Mouse (Mus musculus) liver, embryonic 16.5 days (tissue): Measurements from ENCODE around the gene Crlf1. TPM values are rescaled to one million over a fixed set of nuclear protein-coding genes. Genes with fewer than 3 reads are reported as not detected.

Source experiments
- ATAC-seq: fragments of 200-750 bp; cut with Nextera tagmentation; 2 replicates; pipeline ENCODE4 v1.8.0; 2017; ENCODE audit warnings: low read depth, mild to moderate bottlenecking, moderate number of reproducible peaks, moderate library complexity
- H3K27ac ChIP-seq: fragments of 300-500 bp; sonication (generic); 2 replicates; pipeline ENCODE4 v1.5.1; 2014; ENCODE audit warnings: mild to moderate bottlenecking, low read length
- H3K27me3 ChIP-seq: fragments of 300-500 bp; sonication (generic); 2 replicates; pipeline ENCODE4 v1.6.1; 2014; ENCODE audit warnings: low read depth, low read length, mixed read lengths; ENCODE audit not compliant: control insufficient read depth, insufficient read depth
- H3K36me3 ChIP-seq: fragments of 300-500 bp; sonication (generic); 2 replicates; pipeline ENCODE4 v1.6.1; 2014; ENCODE audit warnings: mild to moderate bottlenecking; ENCODE audit not compliant: control insufficient read depth, insufficient read depth
- H3K4me1 ChIP-seq: fragments of 300-500 bp; sonication (generic); 2 replicates; pipeline ENCODE4 v1.6.1; 2014; ENCODE audit warnings: low read depth, low read length, mixed read lengths; ENCODE audit not compliant: control insufficient read depth
- H3K4me2 ChIP-seq: fragments of 300-500 bp; sonication (generic); 2 replicates; pipeline ENCODE4 v1.6.1; 2014; ENCODE audit warnings: low read depth, low read length, mixed read lengths
- H3K4me3 ChIP-seq: fragments of 300-500 bp; sonication (generic); 2 replicates; pipeline ENCODE4 v1.5.1; 2014; ENCODE audit warnings: low read depth, mild to moderate bottlenecking, low read length
- H3K9ac ChIP-seq: fragments of 300-500 bp; sonication (generic); 2 replicates; pipeline ENCODE4 v1.6.1; 2014; ENCODE audit warnings: low read depth, low read length
- H3K9me3 ChIP-seq: fragments of 300-500 bp; sonication (generic); replicated peaks from 2 replicates; pipeline ENCODE4 v1.6.1; 2016; ENCODE audit warnings: low read length; ENCODE audit not compliant: control insufficient read depth
- WGBS: fragments of 180-500 bp; shearing (Covaris S2); extraction: QIAGEN DNeasy Blood & Tissue Kit; methylation state at CpG from one replicate; pipeline ENCODE4 v1.1.7; 2014; ENCODE audit not compliant: insufficient replicate concordance; 5-methylcytosine and 5-hydroxymethylcytosine counted together
- polyA plus RNA-seq: library from polyadenylated mRNA; unstranded; fragments of >200 nt; fragmentation: Nextera tagmentation; extraction: Ambion mirVana; gene quantifications from 2 replicates; pipeline ENCODE4 v1.2.1, GENCODE M21; 2015

Gene Crlf1
- polyA plus RNA-seq, 1 experiment from 2014 or later, result 1.3 TPM

DNA sequence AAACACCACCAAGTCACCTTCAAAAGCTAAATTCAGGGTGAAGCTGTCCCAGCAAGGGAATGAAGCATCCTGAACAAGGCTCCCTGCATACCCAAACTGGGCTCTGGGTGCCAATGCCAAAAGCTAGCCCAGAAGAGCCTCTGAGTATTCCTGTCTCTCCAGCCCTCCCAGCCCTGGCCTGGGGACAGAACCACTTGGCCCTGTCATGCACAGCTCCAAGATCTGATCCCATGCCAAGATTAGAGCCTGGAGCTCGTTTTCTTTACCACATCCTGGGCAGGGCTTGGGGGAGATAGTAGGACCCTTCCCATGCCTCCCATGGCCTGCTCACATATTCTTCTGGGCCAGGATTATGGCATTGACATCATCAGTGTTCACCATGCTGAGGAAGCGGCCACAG, 26.6 kb downstream of the Crlf1 start:
- H3K4me2 ChIP-seq, result no peak overlapping the region
- no peak for ATAC-seq
- peaks cover 14% of the 10 kb centered on the region for H3K4me1 ChIP-seq
- no peaks in the 10 kb centered on the region for H3K9me3 ChIP-seq
- WGBS, result 40% methylated on average over 2 of the region's 2 CpGs
- H3K4me3 ChIP-seq, result no peak overlapping the region
- H3K36me3 ChIP-seq, result peaks cover 7% of the 10 kb centered on the region
- no peak overlapping the region for H3K9ac ChIP-seq
- H3K27ac ChIP-seq, result no peak overlapping the region
- H3K27me3 ChIP-seq, result no peaks in the 10 kb centered on the region

DNA sequence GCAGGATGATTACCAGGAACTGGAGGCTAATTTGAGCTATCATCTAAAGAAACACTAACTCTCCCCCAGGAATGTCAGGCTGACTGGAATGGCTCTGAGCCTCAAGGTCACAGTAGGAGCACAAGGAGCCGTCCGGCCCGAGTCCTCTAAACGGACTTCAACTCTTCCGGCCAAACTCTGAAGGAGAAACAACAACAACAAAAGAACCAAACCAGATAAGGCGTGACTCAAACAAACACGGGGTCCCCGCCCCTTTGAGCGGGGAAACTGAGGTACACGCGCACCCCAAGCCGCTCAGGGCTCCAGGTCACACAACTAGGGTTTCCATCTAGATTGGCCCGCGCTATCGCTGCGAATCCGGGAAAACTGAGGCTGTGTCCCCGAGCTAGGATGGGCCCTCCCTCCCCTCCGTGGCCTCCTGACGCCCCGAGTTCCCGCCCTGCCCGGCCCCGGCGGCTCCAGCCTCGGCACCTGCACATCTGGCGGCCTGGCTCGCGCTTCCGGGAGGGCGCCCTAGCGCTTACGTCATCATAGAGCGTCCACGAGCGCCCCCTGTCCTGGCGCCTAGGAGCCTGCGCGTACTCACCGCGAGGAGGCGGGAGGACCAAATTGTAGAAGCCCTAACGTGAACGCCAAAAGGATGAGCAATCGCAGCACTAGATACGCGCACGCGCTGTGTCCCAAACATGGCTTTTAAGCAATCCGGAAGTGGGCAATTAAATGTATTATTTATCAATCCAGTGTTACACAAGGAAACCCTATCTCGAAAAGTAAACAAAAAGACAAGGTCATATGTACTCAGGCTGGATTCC, 29.8 kb downstream of the Crlf1 start:
- peaks cover 24% of the 10 kb centered on the region for H3K4me1 ChIP-seq
- H3K27ac ChIP-seq, result peak overlapping the region; percentile 92
- H3K4me2 ChIP-seq, result peak overlapping the region; percentile 86
- H3K9ac ChIP-seq, result peak overlapping the region; percentile 89
- H3K4me3 ChIP-seq, result peak overlapping the region; percentile 84
- peak; percentile 83 for ATAC-seq
- under 1% methylated on average over 51 of the region's 51 CpGs for WGBS
- H3K9me3 ChIP-seq, result no peaks in the 10 kb centered on the region
- peaks cover 7% of the 10 kb centered on the region for H3K36me3 ChIP-seq
- H3K27me3 ChIP-seq, result no peaks in the 10 kb centered on the region

- peak; percentile 25; the same call in 1 of the 2 replicates for ATAC-seq
- no peaks in the 10 kb centered on the region for H3K9me3 ChIP-seq
- peaks cover 42% of the 10 kb centered on the region for H3K4me1 ChIP-seq
- peak overlapping the region; percentile 92 for H3K27ac ChIP-seq
- H3K4me3 ChIP-seq, result peak overlapping the region; percentile 87
- peak overlapping the region; percentile 98 for H3K9ac ChIP-seq
- H3K27me3 ChIP-seq, result no peaks in the 10 kb centered on the region
- H3K4me2 ChIP-seq, result peak overlapping the region; percentile 63
- WGBS, result under 1% methylated on average over 8 of the region's 8 CpGs
- peaks cover 20% of the 10 kb centered on the region for H3K36me3 ChIP-seq
Observed at GRCm38 (mm10) chr8:70527111-70527511, 34.2 kb downstream of the Crlf1 start.

- H3K4me2 ChIP-seq, result peak within 1 kb of the TSS; percentile 63
- WGBS, result under 1% methylated on average over 39 of the region's 61 CpGs
- peaks cover 25% of the 10 kb centered on the region for H3K36me3 ChIP-seq
- H3K27me3 ChIP-seq, result no peaks in the 10 kb centered on the region
- peak within 1 kb of the TSS; percentile 87 for H3K4me3 ChIP-seq
- H3K9ac ChIP-seq, result peak within 1 kb of the TSS; percentile 98
- H3K4me1 ChIP-seq, result peaks cover 38% of the 10 kb centered on the region
- H3K9me3 ChIP-seq, result no peaks in the 10 kb centered on the region
- peak; percentile 80 for ATAC-seq
- H3K27ac ChIP-seq, result peak within 1 kb of the TSS; percentile 92
Observed at GRCm38 (mm10) chr8:70527512-70528181, 34.7 kb downstream of the Crlf1 start, which contains the start of the genes Fkbp8 and Kxd1. Fkbp8 (plus strand) TSS chr8:70527724. Kxd1 (minus strand) TSS chr8:70527956.

DNA sequence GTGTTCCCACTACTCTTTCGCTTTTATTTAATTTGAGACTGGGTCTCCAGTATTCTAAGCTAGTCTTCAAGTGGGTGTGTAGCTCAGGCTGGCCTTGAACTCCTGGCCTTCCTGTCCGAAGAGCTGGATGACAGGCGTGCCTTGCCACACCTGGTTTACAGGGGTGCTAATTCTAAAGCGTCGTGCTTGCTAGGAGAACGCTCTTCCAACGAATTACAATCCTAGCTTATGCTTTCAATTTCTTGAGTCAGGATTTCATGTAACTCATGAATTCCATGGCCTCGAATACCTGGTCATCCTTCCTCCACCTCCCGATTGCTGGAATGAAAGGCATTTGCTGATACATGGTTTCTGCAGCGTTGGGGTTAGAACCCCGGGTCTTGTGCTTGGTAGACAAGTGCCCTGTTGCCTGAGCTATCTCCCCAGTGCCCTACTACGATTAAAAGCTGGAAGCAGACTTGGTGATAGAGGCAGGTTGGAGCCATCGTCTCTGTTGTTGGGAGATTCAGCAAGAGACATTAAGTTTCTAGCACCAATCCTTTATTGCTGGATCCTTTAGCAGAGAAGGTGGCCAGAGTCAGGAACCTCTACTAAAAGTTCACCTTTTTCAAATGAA, 35.3 kb downstream of the Crlf1 start:
- 10% methylated on average over 13 of the region's 13 CpGs for WGBS
- Histone ChIP-seq H3K4me1 (peaks cover 38% of the 10 kb centered on the region), H3K4me3 (peak overlapping the region; percentile 87), H3K9ac (peak overlapping the region; percentile 98), H3K36me3 (peaks cover 28% of the 10 kb centered on the region), H3K4me2 (peak overlapping the region; percentile 63), H3K27me3 (no peaks in the 10 kb centered on the region), H3K9me3 (no peaks in the 10 kb centered on the region), H3K27ac (peak overlapping the region; percentile 92)
- ATAC-seq, result no peak

DNA sequence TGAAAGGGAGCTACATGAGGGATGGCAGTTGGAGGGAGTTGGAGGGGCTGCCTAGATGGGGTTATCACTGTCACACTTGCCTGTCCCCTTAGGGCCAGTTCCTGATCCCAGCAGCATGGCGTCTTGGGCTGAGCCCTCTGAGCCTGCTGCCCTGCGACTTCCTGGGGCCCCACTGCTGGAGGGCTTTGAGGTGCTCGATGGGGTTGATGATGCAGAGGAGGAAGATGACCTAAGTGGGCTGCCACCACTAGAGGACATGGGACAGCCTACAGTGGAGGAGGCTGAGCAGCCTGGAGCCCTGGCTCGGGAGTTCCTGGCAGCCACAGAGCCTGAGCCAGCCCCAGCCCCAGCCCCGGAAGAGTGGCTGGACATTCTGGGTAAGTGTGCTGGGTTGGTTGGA, 36.3 kb downstream of the Crlf1 start:
- Histone ChIP-seq H3K9ac (peak overlapping the region; percentile 2), H3K4me3 (peak overlapping the region; percentile 11; the same call in 1 of the 2 replicates), H3K4me1 (peaks cover 32% of the 10 kb centered on the region), H3K36me3 (peaks cover 35% of the 10 kb centered on the region), H3K4me2 (peak overlapping the region; percentile 63), H3K9me3 (no peaks in the 10 kb centered on the region), H3K27me3 (no peaks in the 10 kb centered on the region), H3K27ac (peak overlapping the region; percentile 53)
- 16% methylated on average over 5 of the region's 5 CpGs for WGBS
- no peak for ATAC-seq

DNA sequence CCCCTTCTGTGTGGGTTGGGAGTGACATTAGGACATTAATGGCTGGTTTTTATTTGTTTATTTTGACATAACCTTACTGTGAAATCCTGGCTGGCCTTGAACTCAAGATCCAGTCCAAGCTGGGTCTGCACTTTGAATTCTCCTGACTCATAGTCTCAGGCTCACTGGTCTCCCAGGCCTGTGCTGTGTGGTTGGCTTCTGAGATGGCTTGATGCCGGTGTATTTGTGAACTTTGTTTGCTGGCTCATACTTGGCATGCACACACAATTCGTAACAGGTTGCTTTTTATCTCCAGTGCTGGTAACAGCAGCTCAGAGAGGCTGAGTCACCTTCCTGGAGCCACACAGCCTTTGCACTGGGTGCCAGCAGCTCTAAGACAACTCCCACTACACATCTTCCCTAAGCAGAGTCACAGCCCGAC, 36.8 kb downstream of the Crlf1 start:
- peak overlapping the region; percentile 53 for H3K27ac ChIP-seq

GRCm38 (mm10) chr8:70530314-70530713, 37.4 kb downstream of the Crlf1 start:
- no peak overlapping the region for H3K4me3 ChIP-seq
- WGBS, result 84% methylated on average over 2 of the region's 2 CpGs
- peaks cover 45% of the 10 kb centered on the region for H3K36me3 ChIP-seq
- H3K4me1 ChIP-seq, result peaks cover 32% of the 10 kb centered on the region
- H3K27ac ChIP-seq, result peak overlapping the region; percentile 53
- H3K9me3 ChIP-seq, result no peaks in the 10 kb centered on the region
- ATAC-seq, result no peak
- no peaks in the 10 kb centered on the region for H3K27me3 ChIP-seq
- peak overlapping the region; percentile 63; the same call in 1 of the 2 replicates for H3K4me2 ChIP-seq
- H3K9ac ChIP-seq, result peak overlapping the region; percentile 2; the same call in 1 of the 2 replicates

More for the DNA sequence above, 36.8 kb downstream of the Crlf1 start:
- Histone ChIP-seq H3K4me2 (peak overlapping the region; percentile 63), H3K9ac (peak overlapping the region; percentile 2), H3K4me1 (peaks cover 32% of the 10 kb centered on the region), H3K4me3 (peak overlapping the region; percentile 11), H3K9me3 (no peaks in the 10 kb centered on the region), H3K27me3 (no peaks in the 10 kb centered on the region), H3K36me3 (peaks cover 39% of the 10 kb centered on the region)
- 65% methylated on average over 3 of the region's 3 CpGs for WGBS
- no peak for ATAC-seq
